Mouse (Mus musculus): ENCODE results near the gene 1700001P01Rik.
"Not testable (repeated sequence)": the region's sequence is repeated elsewhere in the genome, so short reads cannot be mapped to it uniquely, and the experiment has no call there.

1700001P01Rik gene

GRCm38 (mm10) chr11:97793165-97793564, 17.4 kb upstream of the 1700001P01Rik start:
- DNase-seq (ENCODE audit: low spot score): peak; percentile 63

DNA sequence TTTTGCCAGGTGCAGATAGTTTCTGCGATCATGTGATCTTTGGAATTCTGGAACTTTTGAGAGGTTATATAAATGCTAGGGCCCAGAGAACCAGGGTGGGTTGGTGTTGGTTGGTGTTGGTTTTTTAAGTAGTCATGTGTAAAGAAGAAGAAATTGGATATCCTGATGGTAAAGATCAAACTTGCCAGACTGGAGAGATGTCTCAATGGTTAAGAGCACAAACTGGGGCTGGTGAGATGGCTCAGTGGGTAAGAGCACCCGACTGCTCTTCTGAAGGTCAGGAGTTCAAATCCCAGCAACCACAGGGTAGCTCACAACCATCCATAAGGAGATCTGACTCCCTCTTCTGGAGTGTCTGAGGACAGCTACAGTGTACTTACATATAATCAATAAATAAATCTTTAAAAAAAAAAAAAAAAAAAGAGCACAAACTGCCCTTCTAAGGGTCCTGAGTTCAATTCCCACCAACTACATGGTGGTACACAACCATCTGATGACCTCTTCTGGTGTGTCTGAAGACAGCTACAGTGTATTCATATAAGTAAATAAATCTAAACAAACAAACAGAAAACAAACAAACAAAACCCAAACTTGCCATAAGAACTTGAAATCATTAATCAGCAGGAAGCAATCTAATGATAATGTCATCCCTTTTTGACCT, 15.2 kb upstream of the 1700001P01Rik start:
- not testable (repeated sequence) for DNase-seq (ENCODE audit: low spot score)

- no peak for DNase-seq (ENCODE audit: low spot score)
These were observed 14.0 kb upstream of the 1700001P01Rik start for GRCm38 (mm10) chr11:97789727-97790126.

GRCm38 (mm10) chr11:97787961-97788360, 12.2 kb upstream of the 1700001P01Rik start:
- DNase-seq (ENCODE audit: low spot score): no peak

DNA sequence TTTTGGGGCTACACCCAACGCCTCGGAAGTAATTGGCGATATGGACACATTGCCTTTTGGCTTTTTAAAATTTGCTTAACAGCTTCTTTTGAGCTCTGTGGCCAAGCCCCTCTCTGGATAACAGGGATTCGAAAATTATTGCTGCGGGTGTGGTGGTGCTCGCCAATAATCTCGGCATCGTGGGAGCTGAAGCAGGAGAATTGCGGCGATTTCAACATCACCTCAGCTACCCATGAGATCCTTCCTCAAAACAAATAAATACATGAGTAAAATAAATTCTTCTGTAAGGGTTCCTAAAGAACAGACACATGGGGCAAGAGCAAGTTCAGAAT, 6.8 kb upstream of the 1700001P01Rik start:
- no peak for DNase-seq (ENCODE audit: low spot score)

DNA sequence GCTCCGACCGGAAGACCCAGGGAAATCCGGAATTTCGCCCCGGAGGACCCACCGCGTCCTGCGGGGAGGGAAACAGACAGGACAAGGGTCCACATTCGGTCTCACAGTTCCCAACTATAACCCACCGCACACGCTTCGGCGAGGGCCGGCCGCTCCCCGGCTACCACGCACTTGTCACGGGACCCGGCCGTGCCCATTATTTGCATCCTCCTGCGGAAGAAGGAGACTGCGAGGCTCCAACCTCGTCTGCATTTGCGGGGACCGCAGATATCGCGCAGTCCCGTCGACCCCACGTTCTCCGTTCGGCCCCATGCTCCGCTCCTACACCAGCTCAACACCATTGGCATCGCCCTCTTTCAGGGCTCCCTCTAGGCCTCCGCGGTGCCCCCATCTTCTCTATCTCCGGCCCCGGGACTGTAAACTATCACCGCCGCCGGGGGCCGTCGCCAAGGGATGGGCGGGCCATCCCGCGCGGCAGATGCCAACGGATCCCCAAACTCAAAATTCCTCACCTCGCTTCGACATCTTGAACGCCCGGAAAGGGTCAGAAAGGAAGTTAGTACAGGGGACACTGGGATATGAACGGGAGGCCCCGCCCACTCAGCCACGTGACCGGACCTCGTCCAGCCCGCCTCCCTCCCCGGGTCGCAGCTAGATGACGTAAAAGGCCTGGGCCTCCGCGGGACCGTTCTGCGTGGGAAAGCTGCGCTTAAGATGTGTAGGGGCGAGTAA, 6.3 kb upstream of the 1700001P01Rik start, which contains the start of gene Rpl23:
TSS of gene Rpl23 (minus strand) at position 606 of the 732 bp plus-strand sequence.
- peak; percentile 99 for DNase-seq (ENCODE audit: low spot score)

DNA sequence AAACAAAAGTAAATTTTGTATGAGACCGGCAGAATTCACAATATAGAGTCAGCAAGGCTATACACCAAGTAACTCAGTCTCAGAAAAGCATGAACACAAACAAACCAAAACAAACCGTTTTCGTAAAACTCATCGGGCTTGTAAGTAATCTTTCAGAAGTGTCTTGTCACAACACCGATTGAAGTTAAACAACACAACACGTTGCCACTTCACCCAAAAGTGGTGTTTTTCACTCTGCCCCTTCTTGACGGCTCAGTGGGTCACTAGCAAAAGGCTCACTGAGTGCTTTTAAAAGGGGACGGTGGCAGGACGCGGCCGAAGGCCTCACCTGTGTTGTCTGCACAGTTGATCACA, 5.7 kb upstream of the 1700001P01Rik start:
- no peak for DNase-seq (ENCODE audit: low spot score)

DNA sequence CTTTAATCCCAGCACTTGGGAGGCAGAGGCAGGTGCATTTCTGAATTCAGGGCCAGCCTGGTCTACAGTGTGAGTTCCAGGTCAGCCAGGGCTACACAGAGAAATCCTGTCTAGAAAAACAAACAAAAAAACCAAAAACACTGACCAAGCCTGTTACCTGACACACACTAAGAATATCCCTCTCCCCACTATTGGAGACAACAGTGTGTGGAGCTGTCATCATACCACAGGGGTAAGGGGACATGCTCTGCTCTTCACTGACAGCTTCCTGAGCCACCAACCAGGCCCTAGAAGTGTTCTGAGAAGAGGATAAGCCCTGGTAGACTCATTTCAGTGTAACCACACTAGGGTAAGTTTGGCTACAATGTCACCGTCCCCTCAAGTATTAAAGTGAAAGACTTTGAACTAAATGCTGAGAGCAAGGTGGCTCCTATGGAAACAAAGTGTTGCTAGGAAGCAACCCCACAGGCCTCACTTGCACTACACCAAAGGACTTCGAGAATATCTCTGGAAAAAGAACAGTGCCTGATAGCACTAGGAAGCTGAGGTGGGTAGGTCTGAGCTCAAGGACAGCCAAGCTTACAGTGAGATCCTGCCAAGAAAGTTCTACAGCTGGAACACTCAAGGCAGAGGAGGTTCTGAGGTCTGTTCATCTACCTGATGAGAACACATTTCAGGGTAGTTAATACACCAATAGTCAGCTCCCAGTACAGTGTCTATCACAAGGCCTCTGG, 4.4 kb upstream of the 1700001P01Rik start:
- no peak for DNase-seq (ENCODE audit: low spot score)

DNA sequence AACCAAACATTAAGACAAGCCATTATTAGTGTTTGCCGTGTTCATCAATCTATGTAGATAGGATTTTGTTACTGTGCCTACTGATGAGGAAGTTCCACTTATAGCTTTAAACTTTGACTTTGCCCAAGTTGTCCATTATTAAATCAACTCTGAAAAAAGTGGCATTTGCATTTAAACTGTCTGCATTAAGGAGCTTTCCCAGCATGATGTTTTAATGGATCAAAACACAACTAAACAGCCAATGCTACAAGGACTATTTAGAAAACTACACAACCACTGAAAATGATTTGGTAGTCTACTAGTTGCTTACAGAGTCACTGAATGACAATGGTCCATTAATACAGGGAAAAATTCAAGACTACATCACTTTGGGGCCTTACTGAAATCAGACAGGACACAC, 3.2 kb upstream of the 1700001P01Rik start:
- no peak for DNase-seq (ENCODE audit: low spot score)

DNA sequence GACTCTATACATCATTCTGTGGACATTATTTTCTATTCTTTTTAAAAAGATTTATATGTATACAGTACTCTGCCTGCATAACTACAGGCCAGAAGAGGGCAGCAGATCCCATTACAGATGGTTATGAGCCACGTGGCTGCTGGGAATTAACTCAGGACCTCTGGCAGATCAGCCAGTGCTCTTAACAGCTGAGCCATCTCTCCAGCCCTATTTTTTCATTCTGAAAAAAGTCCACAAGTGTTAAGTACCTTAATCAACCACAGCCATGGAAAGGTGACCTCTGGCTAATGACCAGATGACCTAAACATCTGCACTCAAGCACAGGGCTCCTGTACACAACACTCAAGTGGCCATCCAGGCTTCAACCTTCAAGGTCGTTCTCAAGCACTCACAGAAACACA, 1.4 kb upstream of the 1700001P01Rik start:
- peak; percentile 47 for DNase-seq (ENCODE audit: low spot score)

DNA sequence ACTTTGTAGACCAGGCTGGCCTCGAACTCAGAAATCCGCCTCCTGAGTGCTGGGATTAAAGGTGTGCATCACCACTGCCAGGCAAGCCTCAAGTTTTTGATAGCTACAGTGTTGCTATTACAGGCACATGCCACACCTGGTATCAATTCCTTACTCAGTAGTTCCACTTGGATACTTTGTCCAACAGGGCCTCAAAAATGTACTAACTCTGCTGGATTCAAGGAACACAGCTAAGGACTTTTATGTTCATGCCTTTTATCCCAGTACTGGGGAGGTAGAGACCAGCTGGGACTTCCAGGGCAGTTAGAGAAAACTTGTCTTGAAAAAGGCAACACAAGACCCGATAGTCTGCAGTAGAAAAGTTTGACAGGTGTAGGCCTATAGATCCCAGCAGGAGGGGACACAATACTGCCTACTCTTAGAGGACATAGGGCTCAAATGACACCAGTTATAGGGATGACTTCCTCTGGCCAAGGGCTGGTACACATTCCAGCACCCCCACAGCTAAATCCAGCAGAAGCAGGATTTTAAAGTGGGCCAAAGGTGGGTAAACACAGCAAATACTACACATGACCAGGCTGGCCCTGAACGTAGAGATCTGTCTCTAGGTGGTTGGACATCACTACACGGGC, 895 bp upstream of the 1700001P01Rik start:
- no peak for DNase-seq (ENCODE audit: low spot score)

DNA sequence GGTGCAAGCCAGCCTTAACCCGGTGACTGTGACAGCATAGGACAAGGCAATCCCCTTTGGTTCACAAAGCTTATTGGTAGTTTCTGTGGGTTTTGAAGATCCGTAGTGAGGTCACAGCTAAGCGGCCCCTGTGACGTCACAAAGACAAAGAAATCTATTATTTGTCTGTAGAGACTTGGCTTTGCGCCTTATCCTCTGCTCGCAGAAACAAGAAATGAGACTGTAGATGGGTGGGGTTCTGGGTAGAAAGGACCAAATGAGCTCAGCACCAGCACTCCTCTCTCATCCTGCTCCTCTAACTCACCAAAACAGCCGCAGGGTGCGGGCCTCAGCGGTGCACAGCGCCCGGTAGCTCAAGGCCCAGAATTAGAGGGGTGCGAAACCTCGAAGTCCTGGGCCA, 532 bp downstream of the 1700001P01Rik start:
- DNase-seq (ENCODE audit: low spot score): no peak

DNA sequence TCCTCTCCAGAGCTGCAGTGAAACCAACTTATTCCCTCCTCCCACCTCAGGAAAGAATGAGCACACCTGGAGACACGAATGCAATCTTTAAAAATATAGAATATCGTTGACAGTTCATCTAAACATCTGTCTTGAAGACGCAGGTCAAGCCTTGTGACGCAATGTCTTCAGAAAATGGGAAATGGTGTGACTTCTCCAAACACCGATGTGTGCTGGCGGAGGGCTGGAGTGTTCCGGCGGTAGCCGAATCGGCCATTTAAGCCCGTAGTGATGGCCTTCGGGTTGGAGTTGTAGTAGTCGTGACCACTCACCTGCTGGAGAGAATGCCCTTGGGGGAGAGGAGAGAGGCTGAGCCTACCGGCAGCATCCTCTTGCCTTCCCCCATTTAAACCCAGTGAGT, 4.3 kb downstream of the 1700001P01Rik start:
- no peak for DNase-seq (ENCODE audit: low spot score)

DNA sequence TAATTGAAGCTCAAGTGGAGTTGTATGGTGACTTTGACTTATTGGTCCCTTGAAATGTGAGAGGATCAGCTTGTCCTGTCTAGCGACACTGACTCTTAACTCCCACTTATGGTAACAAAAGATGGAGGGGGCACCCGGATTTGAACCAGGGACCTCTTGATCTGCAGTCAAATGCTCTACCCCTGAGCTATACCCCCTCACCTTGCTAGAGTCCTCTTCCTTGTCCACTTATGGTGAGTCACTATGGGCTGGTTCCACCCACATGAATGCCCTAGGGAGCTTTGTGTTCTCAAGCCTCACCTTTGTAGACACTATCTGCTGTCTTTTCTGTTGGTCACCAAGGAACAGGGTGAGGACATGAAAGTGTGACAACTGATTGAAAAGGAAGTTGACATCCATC, 6.0 kb downstream of the 1700001P01Rik start:
- DNase-seq (ENCODE audit: low spot score): no peak

- peak; percentile 99 for DNase-seq (ENCODE audit: low spot score)
These were observed 9.4 kb downstream of the 1700001P01Rik start, which contains the start of gene Cwc25 for GRCm38 (mm10) chr11:97766154-97766881. TSS of gene Cwc25 (minus strand) at chr11:97766556.

- DNase-seq (ENCODE audit: low spot score): no peak
These were observed 14.1 kb downstream of the 1700001P01Rik start for GRCm38 (mm10) chr11:97761638-97762037.

- no peak for DNase-seq (ENCODE audit: low spot score)
These were observed 16.8 kb downstream of the 1700001P01Rik start for GRCm38 (mm10) chr11:97758942-97759341.

DNA sequence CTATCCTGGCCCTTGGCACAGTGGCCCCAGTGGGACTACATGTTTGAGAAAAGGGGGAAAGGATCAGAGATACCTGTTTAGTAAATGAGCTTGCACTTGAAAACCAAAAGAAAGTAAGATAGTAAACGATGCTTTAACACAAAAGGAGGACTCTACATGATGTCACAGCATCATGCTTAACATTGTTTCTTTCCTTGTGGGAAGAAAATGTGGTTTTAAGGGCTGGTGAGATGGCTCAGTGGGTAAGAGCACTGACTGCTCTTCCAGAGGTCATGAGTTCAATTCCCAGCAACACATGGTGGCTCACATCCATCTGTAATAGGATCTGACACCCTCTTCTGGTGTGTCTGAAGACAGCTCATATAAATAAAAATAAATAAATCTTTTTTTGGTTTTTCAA, 17.6 kb downstream of the 1700001P01Rik start:
- no peak for DNase-seq (ENCODE audit: low spot score)

- no peak for DNase-seq (ENCODE audit: low spot score)
These were observed 22.4 kb downstream of the 1700001P01Rik start for GRCm38 (mm10) chr11:97753277-97753676.

GRCm38 (mm10) chr11:97748496-97748895, 27.2 kb downstream of the 1700001P01Rik start:
- DNase-seq (ENCODE audit: low spot score): no peak

GRCm38 (mm10) chr11:97747773-97748172, 27.9 kb downstream of the 1700001P01Rik start:
- DNase-seq (ENCODE audit: low spot score): no peak

GRCm38 (mm10) chr11:97745331-97745721, 30.4 kb downstream of the 1700001P01Rik start:
- no peak for DNase-seq (ENCODE audit: low spot score)

Data from embryo, embryonic 10 days (tissue).